Mouse (Mus musculus) ES-Bruce4 (cell line): ENCODE data around the gene OR5BS1P.

Experiments used
- CTCF ChIP-seq: IDR thresholded peaks from one replicate; pipeline ENCODE4 v1.8.1; 2011; ENCODE audit warnings: low read depth, low read length
- POLR2A ChIP-seq: IDR thresholded peaks from one replicate; pipeline ENCODE4 v1.8.1; 2011; ENCODE audit warnings: low read length; ENCODE audit not compliant: insufficient read depth

DNA sequence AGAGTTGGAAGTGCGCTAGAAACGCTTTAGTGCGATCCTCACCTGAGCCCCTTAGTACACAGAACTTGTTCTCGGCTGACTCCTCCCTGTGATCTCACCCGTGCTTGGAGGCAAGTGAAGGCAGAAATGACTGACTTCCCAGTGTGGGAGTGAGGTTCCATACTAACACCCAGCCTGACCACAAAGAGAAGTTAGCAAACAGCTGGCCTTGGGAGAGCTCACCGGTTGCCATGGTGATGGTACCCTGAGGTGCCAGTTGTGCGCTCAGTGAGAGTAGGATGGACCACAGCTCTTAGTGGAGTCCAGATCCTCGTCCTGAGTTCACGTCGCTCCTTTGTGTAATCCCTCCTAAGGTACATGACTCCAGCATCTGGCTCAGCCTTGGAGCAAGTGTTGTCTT is 5.3 kb downstream of the OR5BS1P start:
- TF ChIP-seq POLR2A (no peak), CTCF (no peak)
